Mouse (Mus musculus) liver (tissue): Measurements from ENCODE around the gene Dnase1l3.

Source experiments
- DNase-seq: peaks from one replicate; pipeline ENCODE4 v3.0.0-alpha.2; 2020; ENCODE audit warnings: mixed read lengths

Gene Dnase1l3

DNA sequence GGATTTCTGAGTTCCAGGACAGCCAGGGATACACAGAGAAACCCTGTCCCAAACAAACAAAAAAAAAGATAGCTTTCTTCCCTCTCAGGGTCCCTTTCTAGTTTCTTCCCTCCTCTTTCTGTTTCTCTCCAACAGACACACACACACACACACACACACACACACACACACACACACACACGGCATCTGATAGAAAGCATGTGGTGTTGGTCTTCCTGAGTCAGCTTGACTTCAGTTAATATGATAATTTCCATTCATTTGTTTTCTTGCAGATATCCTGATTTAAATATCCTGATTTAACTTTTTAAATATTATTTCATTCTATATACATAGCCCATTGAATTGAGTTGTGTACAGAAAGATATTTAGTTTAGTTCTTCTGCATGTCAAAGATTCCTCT lies 66.0 kb downstream of the Dnase1l3 start:
- no peak for DNase-seq

DNA sequence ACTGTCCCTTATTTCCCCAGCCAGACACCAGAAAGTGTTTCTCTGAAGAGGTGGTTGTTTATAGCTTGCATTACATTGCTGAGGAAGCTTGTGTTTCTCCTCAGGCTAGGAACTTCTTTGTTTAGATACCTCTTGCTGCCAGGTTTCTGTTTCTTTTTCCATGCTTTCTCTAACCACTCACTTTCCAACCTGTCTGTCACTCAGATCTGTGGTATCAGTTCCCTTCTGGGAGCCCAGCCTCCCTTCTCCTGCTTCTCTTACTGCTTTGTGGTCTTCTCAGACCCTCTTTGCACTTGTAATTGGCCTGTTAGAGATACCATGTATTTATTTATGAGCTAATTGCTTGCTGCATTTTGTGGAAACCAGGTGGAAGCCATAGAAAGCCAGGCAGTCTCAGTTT lies 70.7 kb downstream of the Dnase1l3 start:
- DNase-seq: no peak

- no peak for DNase-seq
Observed at GRCm38 (mm10) chr14:7921459-7921858, 72.9 kb downstream of the Dnase1l3 start.

DNA sequence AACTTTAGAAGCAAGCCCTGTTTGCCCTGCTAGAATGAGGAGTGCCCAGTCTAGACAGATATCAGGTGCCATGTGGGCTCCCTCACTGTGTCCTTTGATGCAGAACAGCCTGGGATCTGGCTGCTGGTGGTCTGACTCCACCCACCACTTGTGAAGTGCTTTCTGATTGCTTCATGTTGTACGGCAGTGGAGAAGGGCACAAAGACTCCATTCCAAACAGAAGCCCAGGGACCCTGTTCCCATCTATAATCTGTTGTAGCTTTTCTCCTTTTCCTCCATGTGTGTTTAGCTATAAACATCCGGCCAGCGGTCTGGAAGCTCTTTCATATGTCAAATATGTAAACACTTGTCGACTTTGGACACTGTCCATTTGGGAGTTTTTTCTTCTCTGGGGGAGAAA lies 74.5 kb downstream of the Dnase1l3 start:
- DNase-seq: no peak

DNA sequence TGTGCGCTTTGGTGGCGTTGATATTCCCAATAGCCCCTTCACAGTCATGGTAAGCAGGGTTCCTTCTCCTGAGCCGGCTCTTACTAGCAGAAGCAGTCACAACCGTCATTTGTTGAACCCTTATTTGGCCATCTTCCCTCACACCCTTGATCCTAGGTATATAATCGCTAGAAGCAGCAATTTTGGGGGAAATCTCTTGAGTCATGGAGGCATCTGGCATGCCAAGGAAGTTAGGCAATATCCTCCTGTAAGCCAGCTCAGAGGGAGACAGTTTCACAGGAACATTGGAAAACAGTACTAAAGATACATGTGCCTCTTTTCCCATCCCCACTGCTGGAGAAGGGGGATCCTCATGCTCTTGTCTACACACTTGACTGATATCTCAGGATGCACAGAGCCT lies 75.1 kb downstream of the Dnase1l3 start:
- DNase-seq: no peak

GRCm38 (mm10) chr14:7918150-7918991 lies 76.0 kb downstream of the Dnase1l3 start:
- no peak for DNase-seq
